Mouse (Mus musculus): Measurements from ENCODE around the gene Marveld2. TPM values are rescaled to one million over a fixed set of nuclear protein-coding genes. Genes with fewer than 3 reads are reported as not detected.

Marveld2 gene
- total RNA-seq, 2 experiments from 2014 or later: 0.42 to 0.57 TPM

DNA sequence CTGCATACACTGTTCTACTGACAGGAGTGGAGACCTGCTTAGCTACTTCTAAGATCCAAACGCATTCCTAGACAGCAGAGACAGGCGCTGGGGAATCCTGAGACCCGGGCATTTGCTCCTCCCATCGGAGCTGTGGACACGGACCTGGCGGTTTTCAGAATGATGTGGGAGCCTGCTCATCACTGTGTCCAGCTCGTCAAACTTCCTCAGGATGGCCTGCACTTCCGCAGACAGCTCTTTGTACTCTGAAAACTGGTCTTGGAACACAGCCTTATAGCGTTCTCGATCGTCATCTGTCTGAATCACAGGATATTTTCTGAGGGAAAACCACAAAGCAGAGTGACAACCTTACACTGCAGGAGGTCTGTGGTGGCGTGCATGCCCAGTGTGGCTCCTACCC is 16.5 kb downstream of the Marveld2 start:
- DNase-seq: peak in 1 of 2 experiments; percentile 17

DNA sequence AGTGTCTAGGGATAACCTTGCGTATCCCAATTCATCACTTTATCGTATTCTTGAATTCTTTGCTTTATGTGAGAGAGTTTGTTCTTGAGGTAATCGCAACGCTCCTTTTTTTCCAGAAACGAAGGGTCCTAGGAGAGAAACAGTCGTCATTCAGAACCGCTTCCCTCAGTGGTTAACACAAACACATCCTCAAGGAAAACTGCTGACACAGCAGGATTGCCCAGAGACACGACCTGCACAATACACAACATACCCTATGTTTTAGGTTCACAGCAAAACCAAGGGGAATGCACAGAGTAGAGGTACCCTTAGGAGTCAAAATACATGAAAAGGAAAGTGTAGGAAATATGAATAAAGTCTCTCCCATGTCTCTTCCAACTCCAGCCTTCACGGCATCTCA is 19.5 kb downstream of the Marveld2 start:
- DNase-seq: no peak

DNA sequence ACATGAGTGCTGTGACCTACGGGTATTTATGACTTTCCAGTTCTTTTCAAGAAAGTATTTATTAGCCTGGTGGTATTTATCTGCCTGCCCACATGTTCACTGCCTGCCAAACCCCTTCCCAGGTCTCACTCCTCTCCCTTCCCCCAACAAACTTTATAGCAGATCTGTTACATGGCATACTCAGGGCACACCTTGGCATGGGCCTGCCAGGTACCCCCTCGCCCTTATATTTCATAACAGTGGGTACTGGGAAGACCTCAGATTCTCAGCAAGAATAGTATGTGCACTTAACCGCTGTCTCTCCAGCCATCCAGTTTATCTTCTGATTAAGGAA is 21.3 kb downstream of the Marveld2 start:
- no peak for DNase-seq

DNA sequence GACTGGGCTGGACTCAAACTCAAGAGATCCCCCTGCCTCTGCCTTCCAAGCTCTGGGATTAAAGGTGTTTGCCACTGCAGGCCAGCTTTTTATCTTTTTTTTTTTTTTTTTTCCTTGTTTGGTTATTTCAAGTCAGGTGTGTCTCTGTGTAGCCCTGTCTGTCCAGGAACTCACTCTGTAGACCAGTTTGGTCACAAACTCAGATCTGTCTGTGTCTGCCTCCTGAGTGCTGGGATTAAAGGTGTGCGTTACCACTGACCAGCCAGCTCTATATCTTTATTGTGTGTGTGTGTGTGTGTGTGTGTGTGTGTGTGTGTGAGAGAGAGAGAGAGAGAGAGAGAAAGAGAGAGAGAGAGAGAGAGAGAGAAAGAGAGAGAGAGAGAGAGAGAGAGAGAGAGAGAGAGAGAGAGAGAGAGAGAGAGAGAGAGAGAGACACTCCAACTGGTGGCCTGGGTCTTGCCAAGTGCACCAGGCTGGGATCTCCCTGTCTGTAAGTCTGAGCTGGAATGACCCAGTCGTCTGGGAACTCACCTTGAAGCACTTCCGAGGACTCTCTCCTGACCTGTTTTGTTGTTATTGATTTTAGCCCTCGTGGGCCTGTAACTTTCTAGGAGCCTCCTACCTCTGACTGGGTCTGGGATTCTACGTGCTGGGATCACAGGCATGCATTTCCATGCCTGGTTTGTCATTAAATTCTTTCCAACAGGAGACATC is 21.8 kb downstream of the Marveld2 start:
- DNase-seq: no peak

GRCm38 (mm10) chr13:100594041-100594792 is 22.6 kb downstream of the Marveld2 start:
- DNase-seq: peak; percentile 48 to 49

DNA sequence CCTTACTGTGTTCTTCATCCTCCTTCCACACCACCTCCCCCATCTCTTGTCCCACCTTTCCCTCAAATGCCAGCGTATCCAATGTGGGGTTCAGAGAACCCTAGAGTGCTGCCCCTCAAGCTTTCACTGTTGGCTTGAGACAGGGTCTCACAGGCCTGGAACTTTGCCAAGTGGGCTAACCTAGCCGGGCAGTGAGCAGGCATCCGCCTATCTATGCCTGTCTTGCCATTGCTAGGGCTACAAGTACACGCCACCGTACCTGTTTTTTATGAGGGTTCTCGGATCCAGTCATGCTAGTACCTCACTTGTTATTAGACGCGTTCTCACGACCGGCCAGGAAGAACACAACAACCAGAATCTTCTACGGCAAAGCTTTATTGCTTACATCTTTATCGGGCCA is 28.1 kb downstream of the Marveld2 start:
- DNase-seq: no peak

DNA sequence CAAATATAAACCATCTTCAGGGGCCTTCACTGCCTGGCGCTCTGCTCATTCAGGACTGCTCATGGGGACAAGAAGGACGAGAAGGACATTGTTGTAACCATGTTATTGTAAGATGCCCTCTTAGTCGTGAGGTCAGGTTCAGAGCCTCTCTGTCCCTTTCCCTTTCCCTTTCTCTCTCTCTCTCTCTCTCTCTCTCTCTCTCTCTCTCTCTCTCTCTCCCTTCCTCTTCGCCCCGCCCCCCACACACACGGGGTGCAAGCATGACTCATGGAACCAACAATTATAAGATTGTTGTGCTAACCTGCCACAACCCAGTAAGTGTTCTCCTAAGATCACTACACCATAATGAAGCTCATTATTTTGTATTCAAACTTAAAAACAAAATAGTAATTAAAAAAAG is 34.6 kb downstream of the Marveld2 start:
- DNase-seq: no peak

DNA sequence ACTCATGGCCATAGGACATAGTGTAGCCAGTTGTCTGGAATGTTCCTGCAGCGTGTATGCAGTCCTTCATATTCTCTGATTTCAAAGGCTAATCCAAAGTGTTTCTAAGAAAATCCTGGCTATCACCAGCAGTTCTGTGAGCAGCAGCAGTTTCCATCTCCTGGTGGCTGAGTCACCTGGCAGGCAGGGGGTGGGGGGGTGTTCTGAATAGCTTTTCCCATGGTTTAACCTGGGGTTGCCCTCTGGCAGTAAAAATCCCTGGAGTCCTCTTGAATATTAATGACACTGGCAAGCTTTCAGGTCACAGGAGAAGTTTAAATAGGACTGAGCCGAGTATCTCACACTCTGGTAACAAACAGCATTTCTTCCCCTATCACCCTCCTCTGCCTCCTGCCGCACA is 35.1 kb downstream of the Marveld2 start:
- peak; percentile 10 to 27 for DNase-seq

GRCm38 (mm10) chr13:100579951-100580350 is 36.8 kb downstream of the Marveld2 start:
- DNase-seq: no peak

GRCm38 (mm10) chr13:100579220-100579619 is 37.6 kb downstream of the Marveld2 start:
- DNase-seq: no peak

GRCm38 (mm10) chr13:100575950-100576349 is 40.8 kb downstream of the Marveld2 start:
- DNase-seq: no peak

GRCm38 (mm10) chr13:100570713-100571112 is 46.1 kb downstream of the Marveld2 start:
- no peak for DNase-seq

GRCm38 (mm10) chr13:100568359-100568758 is 48.4 kb downstream of the Marveld2 start:
- DNase-seq: no peak

- DNase-seq: no peak
Measured at GRCm38 (mm10) chr13:100559449-100559848, 57.3 kb downstream of the Marveld2 start.

GRCm38 (mm10) chr13:100557011-100557410 is 59.8 kb downstream of the Marveld2 start:
- no peak for DNase-seq

DNA sequence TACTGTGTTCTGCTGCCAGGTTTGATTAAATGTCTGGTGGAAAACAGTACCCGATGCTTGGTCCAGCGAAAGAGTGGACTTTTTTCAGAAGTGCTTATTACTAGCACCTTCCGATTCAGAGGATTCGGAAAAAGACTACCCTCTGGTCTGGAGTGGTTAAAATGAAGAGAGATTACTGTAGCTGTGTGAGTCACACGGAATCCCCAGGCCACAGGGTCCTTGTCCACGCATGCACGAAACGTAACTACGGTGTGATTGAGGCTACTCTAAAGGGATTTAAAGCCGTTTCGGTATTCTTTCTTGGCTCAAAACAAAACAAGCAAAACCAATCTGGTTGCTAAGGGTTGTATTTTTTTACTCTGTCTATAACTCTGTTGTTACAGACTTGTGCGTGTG is 63.7 kb downstream of the Marveld2 start:
- DNase-seq: no peak

DNA sequence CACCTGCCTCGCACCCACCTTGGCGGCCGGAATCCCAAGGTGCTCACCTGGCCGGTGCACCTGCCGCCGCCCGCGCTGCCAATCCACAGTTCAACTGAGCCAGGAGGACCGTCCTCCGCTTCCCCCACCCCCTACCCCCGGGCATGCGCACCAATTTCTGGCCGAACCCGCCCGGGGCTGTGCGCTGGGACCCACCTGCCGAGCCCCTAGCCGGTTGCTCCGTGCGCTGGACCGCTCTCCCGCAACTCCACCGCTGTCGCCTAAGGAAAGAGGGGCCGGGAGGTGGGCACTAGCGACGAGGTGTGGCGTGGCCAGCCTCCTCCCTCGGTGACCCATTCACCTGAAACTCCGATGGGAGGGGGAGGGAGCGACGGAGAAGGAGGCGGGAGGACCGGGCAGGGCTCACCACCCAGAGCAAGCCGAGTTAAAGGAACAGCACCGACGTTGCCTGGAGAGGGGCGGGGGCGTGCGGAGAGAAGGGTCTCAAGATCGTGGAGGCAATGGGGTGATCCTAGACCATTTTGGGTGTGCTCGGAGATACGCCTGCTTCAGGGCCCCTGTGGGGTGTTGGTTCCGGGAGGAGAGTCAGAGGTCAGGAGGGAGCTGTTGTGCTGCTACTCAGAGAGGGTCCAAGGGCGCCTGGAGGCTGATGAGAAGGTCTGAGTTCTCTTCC is 64.3 kb downstream of the Marveld2 start, which contains the start of gene Ocln:
Gene Ocln (minus strand): TSS at position 350 of the 673 bp plus-strand sequence.
- peak; percentile 14 to 29 for DNase-seq

DNA sequence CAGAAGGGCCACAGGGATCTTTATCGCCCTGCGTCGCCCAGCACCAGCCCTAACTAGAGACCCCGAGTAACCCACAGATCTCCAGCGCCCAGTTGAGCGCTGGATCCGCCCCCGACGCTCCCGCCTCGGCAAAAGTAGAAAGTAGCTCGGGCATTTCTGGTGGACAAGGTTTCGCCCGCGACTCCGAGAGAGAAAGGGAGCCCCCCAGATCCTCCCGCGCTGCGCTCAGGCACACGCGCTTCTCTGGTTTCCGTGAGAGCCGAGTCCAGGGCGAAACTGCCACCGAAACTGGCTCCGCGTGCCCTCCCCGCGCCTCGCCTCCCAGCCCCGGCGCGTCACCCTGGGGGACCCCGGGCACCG is 64.8 kb downstream of the Marveld2 start:
- no peak for DNase-seq

DNA sequence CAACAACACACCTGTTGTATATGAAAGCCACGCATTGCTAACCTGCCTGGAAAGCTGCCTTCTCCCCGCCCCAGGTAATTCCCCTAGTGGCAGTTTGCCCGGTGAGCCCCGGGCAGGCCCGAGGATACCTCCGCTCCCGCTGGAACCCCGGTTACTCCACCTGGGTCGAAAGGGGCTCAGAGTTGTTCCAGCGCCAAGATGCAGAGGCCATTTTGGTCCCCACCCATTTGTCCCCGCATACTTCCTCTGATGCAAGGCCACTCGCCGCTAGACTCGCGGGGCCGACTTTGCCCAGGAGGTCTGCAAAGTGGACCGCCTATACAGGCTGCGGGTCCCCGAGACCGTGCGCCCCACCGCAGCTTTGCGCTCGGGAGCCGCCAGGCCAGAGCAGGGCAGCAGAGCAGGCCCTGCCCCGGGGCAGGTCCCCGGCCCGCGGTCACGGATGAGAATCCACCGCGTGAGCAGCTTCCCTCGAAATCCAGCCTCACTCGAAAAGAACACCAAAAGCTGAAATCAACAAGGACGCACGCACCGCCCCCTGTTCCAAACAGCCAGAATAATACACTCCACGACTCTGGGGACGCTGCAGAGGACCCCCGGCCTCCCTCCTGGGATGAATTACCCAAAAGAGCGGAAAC is 65.3 kb downstream of the Marveld2 start:
- DNase-seq: peak in 1 of 2 experiments; percentile 7

GRCm38 (mm10) chr13:100547269-100547668 is 69.5 kb downstream of the Marveld2 start:
- DNase-seq: no peak

Data from heart, adult 18-20 months (tissue).